Mouse (Mus musculus) ES-CJ7 (cell line): ENCODE measurements around the gene Rhbdl2.

Experiments
- DNase-seq: peaks from one replicate; pipeline ENCODE4 v3.0.0; 2011; ENCODE audit warnings: low read depth, low spot score

Rhbdl2 gene

DNA sequence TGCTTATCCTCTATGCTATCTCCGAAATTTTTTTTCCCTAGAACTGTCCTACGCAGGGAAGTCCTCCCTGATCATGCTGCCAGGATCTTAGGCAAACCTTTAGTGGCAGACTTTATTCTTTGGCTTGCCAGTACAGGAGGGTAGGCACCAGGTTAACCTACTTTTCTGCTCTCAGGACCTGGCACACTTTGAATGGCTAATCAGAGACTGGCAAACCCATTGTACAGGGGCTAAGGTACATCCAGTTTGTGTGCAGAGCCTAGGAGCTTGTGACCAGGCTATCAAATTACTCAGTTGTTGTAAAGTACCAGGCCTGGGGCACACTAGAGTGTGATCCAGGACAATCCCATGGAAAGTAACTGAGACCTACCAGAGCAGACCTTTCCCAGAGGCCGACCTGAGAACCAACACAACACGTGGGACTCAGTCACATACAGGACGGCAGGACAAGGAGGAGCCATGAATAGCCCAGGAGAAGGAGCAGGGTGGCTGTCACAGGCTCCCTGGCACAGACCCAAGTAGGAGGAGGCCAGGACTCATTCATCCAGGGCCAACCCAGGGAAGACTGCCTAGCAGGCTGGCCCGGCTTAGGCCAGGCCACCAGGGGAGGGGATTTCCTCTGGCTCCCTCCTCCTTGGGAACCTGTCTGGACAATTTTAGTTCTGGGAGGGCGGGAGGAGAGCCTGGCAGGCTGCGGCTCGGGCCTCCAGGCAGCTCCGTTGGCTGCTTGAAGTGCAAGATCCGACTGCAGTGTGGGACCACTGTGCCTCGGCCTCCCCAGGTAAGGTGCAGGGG is at the start of gene Rhbdl2:
TSS of gene Rhbdl2 (plus strand) at position 684 of the 795 bp plus-strand sequence.
- DNase-seq: no peak

DNA sequence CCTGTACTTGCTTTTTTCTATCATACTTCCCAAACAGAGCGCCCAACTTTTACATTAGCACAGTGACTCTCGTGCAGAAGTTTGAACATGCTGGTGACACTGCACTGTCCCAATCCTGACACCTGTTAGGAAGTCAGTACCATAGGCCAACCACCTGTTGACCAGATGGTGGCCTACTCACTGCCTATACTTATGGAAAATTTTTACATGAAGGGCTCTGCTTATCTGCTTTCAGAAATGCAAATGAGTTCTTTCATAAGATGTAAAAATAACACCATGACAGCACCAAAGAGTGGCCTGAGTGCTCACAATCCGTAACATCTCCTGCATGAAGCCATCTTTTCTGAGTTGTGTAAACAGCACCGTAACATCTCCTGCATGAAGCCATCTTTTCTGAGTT is 49.0 kb upstream of the Rhbdl2 start:
- no peak for DNase-seq

DNA sequence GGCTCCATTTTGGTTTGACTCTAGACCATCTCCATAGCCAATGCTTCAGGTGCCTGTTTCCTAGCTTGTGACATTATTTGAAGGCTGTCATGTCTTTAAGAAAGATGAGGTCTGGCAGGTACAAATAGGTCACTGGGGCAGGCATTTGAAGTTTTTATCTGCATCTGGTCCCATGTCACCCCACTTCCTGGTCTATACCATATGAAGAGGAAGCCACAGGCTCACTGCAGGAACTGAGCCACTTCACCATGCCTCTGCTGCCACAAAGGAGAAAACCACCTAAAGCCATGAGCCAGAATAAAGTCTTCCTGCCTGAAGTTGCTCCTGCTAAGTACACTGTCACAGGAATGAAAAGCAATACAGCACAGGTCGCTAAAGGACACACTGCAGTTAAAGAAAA is 44.8 kb upstream of the Rhbdl2 start:
- no peak for DNase-seq

DNA sequence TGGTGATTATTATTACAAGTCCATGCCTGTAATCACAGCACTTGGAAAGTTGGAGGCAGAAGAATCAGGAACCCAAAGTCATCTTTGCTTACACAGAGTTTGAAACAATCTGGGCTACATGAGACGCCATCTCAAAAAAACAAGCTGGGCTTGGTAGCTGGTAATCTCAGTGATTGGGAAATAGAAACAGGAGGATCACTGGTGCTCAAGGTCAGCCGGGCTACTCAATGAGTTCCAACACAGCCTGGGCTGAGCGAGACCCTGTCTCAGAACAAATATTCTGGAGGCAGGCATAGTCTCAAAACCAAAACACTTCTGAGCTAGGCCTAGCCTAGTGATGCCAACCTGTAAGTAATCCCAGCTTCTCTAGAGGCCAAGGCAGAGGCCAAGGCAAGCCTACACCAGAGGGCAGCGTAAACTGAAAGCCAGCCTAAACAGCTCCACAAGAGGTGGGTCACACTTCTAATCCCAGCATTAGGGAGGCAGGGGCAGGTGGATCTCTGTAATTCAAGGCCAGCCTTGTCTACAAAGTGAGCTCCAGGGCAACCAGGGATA is 42.4 kb upstream of the Rhbdl2 start:
- no peak for DNase-seq

DNA sequence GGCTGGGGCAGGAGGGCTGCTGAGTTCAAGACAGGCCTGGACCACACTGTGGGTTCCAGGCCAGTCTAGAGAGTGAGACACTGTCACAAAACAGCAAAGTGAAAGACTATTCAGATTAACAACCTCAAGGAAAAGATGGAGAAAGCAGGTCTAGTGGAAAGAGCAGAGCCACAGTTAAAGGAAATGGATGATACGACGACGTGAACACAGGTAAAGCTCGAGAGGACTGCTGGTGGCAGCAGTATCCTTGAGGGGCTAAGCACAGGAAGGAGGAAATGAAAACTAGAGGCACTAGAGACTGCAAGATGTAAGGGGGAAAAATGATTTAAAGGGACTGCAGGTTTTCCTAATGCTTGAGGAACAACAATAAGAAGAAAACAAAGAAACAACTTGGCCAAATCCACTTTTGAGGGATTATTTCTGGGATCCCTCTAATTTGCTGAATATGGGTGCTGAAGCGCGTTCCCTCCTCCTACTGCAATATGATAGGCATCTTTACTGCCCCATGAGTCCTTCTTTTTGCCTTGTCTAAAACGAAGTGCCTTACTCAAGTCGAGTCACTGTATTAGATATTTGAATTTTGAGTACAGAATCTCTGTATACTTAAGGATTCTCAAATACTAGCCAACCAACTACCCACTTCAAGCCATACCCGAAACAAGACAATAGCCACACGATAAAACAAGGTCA is 38.8 kb upstream of the Rhbdl2 start:
- no peak for DNase-seq

DNA sequence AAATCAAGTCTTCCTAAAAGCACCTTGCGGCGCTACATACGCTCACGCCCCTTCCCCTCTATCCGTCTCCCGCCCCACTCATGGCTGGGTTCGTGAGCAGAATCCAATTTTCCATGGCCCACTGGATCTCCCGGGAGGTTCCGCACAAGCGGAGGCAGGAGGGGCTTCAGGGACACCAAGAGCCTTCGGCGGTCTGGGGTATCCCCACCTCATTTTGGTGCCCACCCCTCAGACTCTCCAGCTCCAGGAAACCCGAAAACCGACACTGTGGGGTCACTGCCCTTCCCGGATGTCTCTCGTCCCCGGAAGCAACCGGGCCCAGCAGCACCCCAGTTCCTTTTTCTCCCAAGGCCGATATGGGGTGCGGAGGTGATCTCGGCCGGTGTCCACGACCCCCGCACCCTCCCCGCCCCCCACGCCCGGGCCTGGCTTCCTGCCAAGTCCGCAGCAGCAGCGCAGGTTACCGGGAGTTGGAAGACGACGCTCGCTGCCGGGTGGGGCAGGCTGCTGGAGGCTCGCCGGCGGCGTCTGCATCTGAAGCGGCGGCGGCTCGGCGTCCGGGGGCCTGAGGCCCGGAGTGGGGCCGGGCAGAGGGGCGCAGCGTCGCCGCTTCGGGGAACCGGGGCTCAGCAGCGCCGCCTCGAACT is 38.1 kb upstream of the Rhbdl2 start:
- DNase-seq: no peak

DNA sequence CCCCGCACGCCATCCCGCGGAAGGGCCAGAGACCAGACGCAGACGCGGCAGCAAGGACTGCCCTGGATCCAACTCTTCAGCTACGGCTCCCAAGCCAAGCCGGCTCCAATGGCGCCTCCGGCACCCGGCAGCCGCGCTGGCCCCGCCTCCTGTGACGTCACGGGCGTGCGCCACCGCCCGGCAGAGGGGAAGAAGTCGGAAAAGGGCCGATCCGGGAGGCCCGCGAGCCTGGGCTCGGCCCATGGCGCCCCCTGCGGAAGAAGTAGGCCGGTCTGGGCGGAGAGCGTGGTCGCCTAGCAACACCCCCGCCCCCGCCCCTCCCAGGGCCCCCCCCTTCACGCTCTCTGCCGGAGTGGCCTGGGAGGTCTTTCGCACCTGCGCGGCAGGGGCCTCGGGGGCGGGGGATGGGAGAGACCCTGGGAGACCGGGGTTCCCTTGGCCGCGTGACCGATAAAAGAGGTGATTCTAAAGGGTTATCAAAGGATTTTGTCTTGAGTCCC is 37.5 kb upstream of the Rhbdl2 start, which contains the start of gene Akirin1:
TSS of gene Akirin1 (minus strand) at position 194 of the 500 bp plus-strand sequence.
- peak; percentile 95 for DNase-seq

DNA sequence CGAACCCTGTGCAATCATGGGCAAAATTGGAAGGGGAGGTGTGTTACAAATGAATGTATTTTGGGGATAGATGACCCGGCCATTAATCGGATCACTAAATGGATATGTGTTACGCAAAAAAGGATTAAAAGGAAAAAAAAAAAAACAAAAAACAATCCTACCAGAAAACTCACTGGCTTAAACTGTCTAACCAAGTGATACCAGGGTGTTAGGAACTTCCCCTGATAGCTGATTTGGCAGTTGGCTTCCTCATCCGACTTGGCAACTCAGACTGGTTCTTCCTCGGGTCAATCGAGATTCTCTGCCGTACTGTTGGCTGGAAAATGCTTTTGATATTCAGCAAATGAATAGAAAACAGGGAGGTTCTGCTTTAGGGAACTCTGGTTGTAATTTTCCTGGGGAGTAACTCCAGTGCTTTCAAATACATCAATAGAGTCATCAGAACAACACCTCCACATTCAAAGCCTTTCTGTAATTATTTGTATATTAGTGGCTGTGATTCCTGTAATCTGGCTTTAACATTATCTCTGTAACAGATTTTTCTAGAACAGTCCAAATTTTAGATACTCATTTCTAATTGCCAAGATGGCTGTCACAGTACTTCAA is 36.9 kb upstream of the Rhbdl2 start:
- no peak for DNase-seq

DNA sequence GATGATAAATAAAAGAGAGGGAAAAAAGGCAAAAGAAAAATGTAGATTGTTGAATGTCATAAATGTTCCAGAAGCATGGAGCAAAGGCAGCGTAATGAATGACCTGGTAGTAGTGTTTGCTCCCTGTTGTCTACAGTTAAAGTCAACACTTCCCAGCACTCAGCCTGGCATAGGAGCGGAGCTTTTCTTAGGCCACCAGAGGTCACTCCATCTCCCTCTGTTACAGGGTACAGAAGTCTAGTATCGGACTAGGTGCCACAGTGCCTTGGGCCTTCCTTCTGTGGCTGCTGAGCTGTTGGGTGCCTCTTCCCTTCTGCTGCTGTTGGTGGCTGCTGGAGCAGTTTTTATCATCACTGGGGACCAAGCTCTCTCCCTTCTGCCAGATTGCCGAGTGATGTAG is 29.4 kb upstream of the Rhbdl2 start:
- peak; percentile 81 for DNase-seq

DNA sequence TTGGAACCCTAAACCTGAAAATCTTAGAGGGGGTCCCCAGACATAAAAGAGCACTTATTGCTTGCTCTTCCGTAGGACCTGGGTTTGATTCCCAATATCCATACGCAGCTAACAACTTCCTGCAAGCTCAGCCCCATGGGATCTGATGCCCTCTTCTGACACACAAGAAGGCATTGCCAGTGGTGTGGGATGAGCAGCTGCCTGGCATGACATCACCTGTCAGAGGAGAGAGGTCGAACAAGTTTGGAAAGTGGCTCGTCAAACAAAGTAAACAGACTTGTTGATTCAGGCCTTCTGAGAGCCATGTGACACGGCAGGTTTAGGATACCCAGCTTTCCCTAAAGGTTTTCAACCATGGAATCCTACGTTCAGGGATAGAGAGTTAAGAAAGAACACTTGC is 22.6 kb upstream of the Rhbdl2 start:
- no peak for DNase-seq

DNA sequence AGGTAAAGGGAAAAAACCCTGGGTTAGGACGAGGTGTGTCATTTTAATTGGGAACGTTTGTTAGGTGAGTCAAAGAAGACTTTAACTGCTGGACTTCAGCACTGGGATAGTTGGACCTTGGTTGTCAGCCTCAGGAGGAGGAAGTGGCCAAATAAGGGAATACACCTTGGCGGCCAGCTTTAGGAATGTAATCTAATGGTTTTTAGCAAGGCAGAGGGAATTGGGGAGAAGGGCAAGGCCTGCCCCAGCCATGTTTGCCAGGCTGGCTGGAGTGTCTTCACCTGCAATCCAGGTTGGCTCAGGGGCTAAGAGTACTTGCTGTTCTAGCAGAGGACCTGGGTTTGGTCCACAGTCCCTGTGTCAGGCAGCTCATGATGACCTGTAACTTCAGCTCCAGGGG is 19.9 kb upstream of the Rhbdl2 start:
- DNase-seq: no peak

DNA sequence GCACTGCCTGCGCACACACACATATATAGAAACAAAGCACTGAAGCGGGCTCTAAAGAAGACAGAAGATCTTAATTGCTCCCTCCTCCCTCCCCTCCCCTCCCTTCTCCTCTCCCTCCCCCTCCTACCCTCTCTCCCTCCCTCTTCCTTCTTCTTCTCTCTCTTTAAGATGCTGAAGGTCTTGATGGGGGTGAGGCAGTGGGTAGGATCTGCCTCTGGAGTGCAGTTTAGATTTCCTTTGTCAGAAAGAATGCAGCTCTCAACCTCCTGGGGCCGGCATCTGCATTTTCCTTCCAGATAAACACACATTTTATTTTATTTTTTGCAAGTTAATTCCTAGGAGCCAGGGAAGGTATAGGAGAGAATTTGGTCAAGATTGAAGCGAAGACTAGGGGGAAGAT is 19.4 kb upstream of the Rhbdl2 start:
- DNase-seq: peak; percentile 69

DNA sequence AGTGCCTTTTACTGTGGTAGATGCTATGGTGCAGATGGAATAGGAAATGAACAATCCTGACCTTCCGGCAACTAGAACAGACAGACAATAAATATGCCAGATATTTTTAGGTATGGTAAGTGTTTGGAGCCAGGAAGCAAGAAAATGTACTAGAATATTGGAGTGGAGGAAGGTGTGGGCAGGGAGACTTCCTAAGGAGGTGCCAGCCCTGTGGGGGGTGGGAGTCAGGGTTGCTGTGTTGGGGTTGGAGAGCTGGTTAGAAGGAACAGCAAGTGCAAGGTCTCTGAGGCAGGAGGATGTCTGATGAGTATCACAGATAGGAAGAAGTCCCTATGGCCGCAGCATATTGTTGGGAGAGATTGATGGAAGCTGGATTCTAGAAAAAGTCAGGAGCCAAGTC is 5.0 kb downstream of the Rhbdl2 start:
- no peak for DNase-seq

DNA sequence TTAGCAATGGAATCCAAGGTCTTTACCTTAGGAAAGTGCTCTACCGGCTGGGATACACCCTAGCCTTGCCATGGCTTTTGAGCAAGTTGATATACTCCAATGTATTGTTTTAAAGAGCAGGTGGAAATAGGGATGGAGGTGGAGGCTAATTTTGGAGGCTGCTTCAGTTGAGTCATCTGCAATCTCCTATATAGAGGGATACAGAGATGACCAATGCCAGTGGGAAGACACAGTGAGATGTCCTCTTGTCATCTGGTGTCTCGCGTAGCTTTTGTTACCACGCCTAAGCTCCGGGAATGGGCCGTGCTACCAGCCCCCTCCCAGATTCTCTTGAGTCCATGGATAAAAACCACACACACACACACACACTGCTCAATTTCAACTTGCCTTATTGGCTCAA is 5.5 kb downstream of the Rhbdl2 start:
- DNase-seq: no peak

DNA sequence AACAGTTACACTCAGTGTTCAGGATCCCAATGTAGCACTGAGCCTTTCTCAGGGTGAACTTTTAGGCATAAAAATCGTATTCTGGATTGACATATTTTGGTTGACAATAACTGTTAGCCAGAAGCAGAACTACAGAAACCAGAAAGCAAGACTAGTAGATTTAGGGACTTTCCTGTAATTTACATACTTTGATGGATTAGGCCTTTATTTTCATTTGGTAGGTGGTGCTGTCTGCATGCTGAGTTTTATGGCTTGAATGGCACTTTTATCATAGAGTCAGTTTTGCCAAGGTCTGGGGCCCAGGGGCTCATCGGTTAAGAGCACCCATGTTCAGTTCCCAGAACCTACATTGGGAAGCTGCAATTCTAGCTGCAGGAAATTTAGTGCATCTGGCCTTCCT is 7.4 kb downstream of the Rhbdl2 start:
- no peak for DNase-seq

DNA sequence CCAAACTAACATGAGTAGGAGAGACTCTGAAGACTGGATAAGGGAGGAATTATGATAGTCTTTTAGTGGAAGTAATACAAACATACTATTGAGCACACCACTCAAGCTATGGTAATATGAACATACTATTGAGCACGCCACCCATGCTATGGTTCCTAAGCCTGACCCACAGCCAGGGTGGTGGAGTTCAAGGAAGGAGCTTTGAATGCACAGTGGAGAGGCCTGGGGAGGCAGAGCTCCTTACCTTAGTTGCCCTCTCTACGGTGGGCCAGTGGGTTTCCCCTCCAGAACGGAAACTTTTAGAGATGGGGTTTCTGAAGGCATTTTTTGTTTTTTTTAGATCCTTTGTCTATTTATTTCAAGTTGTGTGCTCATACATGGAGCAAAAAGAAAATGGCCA is 9.7 kb downstream of the Rhbdl2 start:
- no peak for DNase-seq

DNA sequence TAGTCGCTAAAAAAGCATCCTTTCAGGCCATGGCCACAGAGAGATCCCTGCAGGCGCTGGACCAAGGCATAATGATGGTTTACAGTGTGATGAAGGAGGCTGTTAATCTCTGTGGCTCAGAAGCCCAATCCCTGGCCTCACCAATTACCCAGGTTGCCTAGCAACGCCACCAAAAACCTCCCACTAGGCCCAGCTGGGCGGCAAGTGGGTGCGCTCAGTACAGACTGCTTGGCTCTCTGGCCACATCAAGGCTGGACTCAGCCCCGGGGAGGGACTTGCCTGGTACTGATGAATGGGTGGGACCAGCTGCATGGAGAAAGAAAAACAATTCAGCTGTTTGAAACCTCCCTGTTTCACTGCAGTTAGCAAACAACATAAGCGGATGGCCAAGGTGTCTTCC is 10.2 kb downstream of the Rhbdl2 start:
- no peak for DNase-seq

DNA sequence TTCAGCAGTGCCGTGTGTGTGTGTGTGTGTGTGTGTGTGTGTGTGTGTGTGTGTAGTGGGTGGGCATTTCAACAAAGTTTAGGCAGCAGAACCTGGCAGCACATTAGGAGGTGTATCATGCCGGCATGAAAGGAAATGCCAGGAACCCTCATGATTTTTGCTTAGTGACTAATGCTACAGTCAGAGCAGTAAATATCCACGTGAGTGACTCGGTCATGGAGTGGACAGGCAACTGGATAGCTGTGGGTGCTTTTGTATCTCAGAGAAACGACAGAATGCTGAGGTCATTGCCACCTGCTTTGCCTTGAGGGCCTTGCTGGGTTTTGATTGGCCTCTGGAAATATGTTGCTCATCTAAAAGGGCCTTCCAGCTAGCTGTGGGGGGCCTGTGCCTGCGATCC is 16.0 kb downstream of the Rhbdl2 start:
- no peak for DNase-seq

DNA sequence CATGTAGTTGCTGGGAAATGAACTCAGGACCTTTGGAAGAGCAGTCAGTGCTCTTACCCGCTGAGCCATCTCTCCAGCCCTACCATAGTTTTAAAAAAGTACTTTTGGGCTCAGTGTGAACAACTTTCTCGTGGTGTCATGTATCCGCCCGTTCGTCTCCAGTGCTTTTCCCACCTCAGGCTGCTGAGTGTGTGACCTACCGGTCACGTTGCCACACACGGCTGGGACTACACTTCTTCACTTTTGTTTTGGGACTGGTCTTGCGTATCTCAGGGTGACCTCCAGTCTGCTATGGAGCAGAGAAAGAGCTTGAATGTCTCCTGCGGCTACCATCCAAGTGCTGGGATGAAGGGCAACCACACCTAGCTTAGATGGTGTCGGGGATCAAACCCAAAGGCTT is 20.6 kb downstream of the Rhbdl2 start:
- no peak for DNase-seq

DNA sequence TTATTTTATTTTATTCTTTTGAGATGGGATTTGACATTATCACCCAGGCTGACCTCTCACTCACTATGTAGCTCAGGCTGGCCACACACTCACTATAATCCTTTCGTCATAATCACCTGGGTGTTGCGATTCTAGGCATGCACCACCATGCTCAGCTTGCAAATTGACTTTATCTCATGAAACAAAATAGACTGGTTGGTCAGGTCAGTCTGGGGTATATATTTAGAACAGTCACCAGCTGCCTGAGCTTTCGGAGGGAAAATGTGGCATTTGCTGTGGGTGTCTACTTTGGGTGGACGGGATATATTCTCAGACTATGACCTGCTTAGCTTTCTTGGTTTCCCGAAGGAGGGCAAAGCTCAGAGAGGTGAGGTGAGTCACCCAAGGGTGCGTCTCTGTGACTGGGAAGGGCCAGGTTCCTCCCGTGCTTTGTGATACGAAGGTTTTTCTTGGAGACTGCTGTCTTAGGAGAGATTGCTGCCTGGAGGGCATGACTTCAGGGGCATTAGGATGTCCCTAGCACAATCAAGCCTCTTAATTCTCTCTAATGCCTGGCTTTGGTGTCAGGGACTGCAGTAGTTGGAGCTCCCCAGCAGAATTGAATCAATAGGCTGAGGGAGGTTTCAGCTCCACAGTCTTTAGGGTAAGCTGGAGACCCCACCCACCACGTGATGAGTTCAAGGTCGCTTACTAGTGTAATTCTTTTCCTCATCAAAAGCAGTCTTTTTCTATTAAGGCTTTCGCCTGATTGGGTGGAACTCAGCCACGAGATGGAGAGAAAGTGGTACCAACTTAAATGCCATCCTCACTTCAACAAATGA is 23.0 kb downstream of the Rhbdl2 start:
- DNase-seq: peak; percentile 54

DNA sequence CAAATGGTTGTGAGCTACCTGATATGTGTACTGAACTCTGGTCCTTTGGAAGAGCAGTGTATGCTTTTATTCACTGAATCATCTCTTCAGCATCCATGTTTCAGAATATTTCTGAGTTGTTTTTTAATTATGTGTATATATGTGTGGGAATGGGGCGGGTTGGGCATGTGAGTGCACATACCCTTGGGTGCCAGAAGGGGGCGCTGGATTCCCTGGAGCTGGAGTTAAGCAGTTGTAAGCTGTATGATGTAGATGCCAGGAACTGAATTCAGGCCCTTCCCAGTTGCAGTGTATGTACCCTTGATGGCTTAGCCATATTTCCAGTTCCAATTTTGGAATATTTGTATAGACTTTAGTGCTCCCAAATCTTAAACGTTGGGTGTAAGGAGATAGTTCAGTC is 24.9 kb downstream of the Rhbdl2 start:
- no peak for DNase-seq
